Comparison of ENCODE assay signal across 8 mouse cellular contexts in the genomic region with DNA sequence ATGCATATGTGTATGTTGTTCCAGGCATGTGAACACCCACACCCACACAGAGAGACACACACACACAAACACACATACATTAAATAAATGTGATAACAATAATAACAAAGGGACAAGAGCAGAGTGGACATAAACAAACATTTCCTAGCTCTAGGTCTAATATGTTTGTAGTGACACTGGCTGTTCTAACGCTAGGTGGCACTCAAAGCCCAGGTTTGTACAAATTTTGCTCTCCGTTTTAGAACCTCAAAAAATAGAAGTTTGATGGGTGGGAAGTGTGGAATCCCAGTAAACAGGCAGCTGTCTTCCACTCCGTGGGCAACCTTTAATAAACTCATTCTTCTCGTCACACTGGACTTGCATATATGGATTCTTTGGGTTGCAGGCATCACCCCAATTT. TPM values are rescaled to one million over a fixed set of nuclear protein-coding genes. Genes with fewer than 3 reads are reported as not detected.
DNase-seq lines count a peak whose midpoint lies in the region; ATAC-seq and TF ChIP-seq lines count a peak whose summit lies in the region.

No protein-coding gene starts in this region.

- no peaks in the 10 kb centered on the region for H3K4me1 ChIP-seq in heart, embryonic 11.5 days (ENCODE audit: control insufficient read depth, insufficient read depth, low read length)
- no peaks in the 10 kb centered on the region for H3K4me1 ChIP-seq in lung, postnatal 0 days (ENCODE audit: insufficient read depth, low read depth, low read length)

- H3K9me3 ChIP-seq in heart, embryonic 11.5 days (replicated peaks; ENCODE audit: control insufficient read depth, low read length), result no peaks in the 10 kb centered on the region
- no peaks in the 10 kb centered on the region for H3K9me3 ChIP-seq in lung, postnatal 0 days (ENCODE audit: low read length)

- DNase-seq in heart, postnatal 10 days, result peak; percentile 73 to 83
- DNase-seq in 416B (ENCODE audit: low read depth) (peak; percentile 74), R1 (ENCODE audit: low read depth, low spot score) (peak; percentile 38)
- DNase-seq in kidney, postnatal 14 days, result peak; percentile 64
- peak; percentile 70 for DNase-seq in lung, postnatal 0 days (ENCODE audit: low spot score)
- DNase-seq in thymus, postnatal 10 days (ENCODE audit: low spot score in 2 of 2), result peak; percentile 34 to 66

- ATAC-seq in heart, embryonic 11.5 days (replicated peaks; ENCODE audit: insufficient number of reproducible peaks, low FRiP score, low TSS enrichment), result no peak
- ATAC-seq in common myeloid progenitor, adult 5-6 weeks (replicated peaks; ENCODE audit: low read depth, poor library complexity, severe bottlenecking), result 0 out of 2 replicates have a peak, but pooled peaks have one; percentile 42
- no peak for ATAC-seq in lung, postnatal 0 days

- no peaks in the 10 kb centered on the region for H3K36me3 ChIP-seq in heart, embryonic 11.5 days (ENCODE audit: control insufficient read depth, insufficient read depth, low read length)
- H3K36me3 ChIP-seq in lung, postnatal 0 days (ENCODE audit: insufficient read depth, low read length), result no peaks in the 10 kb centered on the region

- WGBS in heart, embryonic 11.5 days (ENCODE audit: insufficient replicate concordance), result 11% methylated on average over 4 of the region's 4 CpGs
- WGBS in lung, postnatal 0 days, result 6% methylated on average over 4 of the region's 4 CpGs

- intact Hi-C loops in heart, postnatal 10 days (cut with DNase I), result loop anchor here (5.0 to 10.0 kb wide), 2 partner anchors 267 to 420 kb away; no protein-coding TSS in a partner anchor

- TF ChIP-seq EP300 in lung, postnatal 0 days (IDR thresholded peaks at IDR 0.05), result no peak

- no peaks in the 10 kb centered on the region for H3K27me3 ChIP-seq in heart, embryonic 11.5 days (ENCODE audit: control insufficient read depth, insufficient read depth, low read length)
- no peaks in the 10 kb centered on the region for H3K27me3 ChIP-seq in lung, postnatal 0 days (replicated peaks; ENCODE audit: insufficient read depth, low read length)

- no peak overlapping the region for H3K27ac ChIP-seq in heart, embryonic 11.5 days (ENCODE audit: low read depth, low read length)
- H3K27ac ChIP-seq in lung, postnatal 0 days (ENCODE audit: low read length), result no peak overlapping the region

- peak; percentile 82 for TF ChIP-seq CTCF in lung, postnatal 0 days (IDR thresholded peaks at IDR 0.05)

- no peak overlapping the region for H3K4me2 ChIP-seq in heart, embryonic 11.5 days
- H3K4me2 ChIP-seq in lung, postnatal 0 days (replicated peaks; ENCODE audit: low read depth, low read length), result no peak overlapping the region

- no peak overlapping the region for H3K9ac ChIP-seq in heart, embryonic 11.5 days (ENCODE audit: low read depth, low read length)
- H3K9ac ChIP-seq in lung, postnatal 0 days (replicated peaks; ENCODE audit: low read depth), result no peak overlapping the region

- no peak overlapping the region for H3K4me3 ChIP-seq in heart, embryonic 11.5 days (ENCODE audit: low read depth, low read length)
- no peak overlapping the region for H3K4me3 ChIP-seq in lung, postnatal 0 days (ENCODE audit: low read depth, low read length)

RNA-seq across cellular contexts. Expression of gene Adgrf3, which starts 9.4 kb away (rescaled TPM):
- under 1 TPM; 0.42 to 0.45 TPM for total RNA-seq in heart, postnatal 10 days (2021)
- 0.24 and 0.62 TPM in 2 replicates for polyA plus RNA-seq in heart, embryonic 11.5 days (2014; fragmentation: Nextera tagmentation; extraction: Ambion mirVana)
- not detected in 2 replicates for total RNA-seq in common myeloid progenitor, adult 5-6 weeks (2017)
- 0.13 and 0.18 TPM in 2 replicates for polyA plus RNA-seq in lung, postnatal 0 days (2015; fragmentation: Nextera tagmentation; extraction: Ambion mirVana)

RNA-seq across cellular contexts. Expression of gene Selenoi, which starts 17.5 kb away (rescaled TPM):
- 10 to 100 TPM; 17.4 to 19.8 TPM for total RNA-seq in heart, postnatal 10 days (2021)
- polyA plus RNA-seq in heart, embryonic 11.5 days (2014; fragmentation: Nextera tagmentation; extraction: Ambion mirVana), result 22.9 and 24.9 TPM in 2 replicates
- total RNA-seq in common myeloid progenitor, adult 5-6 weeks (2017), result 39.6 and 69.2 TPM in 2 replicates
- 9.4 and 11.0 TPM in 2 replicates for polyA plus RNA-seq in lung, postnatal 0 days (2015; fragmentation: Nextera tagmentation; extraction: Ambion mirVana)

RNA-seq across cellular contexts. Expression of gene Hadhb, which starts 59.8 kb away (rescaled TPM):
- total RNA-seq in heart, postnatal 10 days (2021), result 1,000 to 10,000 TPM; 1,544 to 1,693 TPM
- 268 and 306 TPM in 2 replicates for polyA plus RNA-seq in heart, embryonic 11.5 days (2014; fragmentation: Nextera tagmentation; extraction: Ambion mirVana)
- 66.7 and 76.6 TPM in 2 replicates for total RNA-seq in common myeloid progenitor, adult 5-6 weeks (2017)
- 104 and 107 TPM in 2 replicates for polyA plus RNA-seq in lung, postnatal 0 days (2015; fragmentation: Nextera tagmentation; extraction: Ambion mirVana)

RNA-seq across cellular contexts. Expression of gene Hadha, which starts 59.9 kb away (rescaled TPM):
- total RNA-seq in heart, postnatal 10 days (2021), result 1,000 to 10,000 TPM; 1,297 to 1,510 TPM
- 129 and 172 TPM in 2 replicates for polyA plus RNA-seq in heart, embryonic 11.5 days (2014; fragmentation: Nextera tagmentation; extraction: Ambion mirVana)
- total RNA-seq in common myeloid progenitor, adult 5-6 weeks (2017), result 139 and 147 TPM in 2 replicates
- 107 and 110 TPM in 2 replicates for polyA plus RNA-seq in lung, postnatal 0 days (2015; fragmentation: Nextera tagmentation; extraction: Ambion mirVana)

Comparison
In these comparisons a context has a peak if more than half of its experiments do, and no peak if none do; other contexts are left out.
1. RNA of gene Hadhb, which starts 59.8 kb away (total RNA-seq): 1,544 to 1,693 TPM in heart, postnatal 10 days; 66.7 to 76.6 TPM in common myeloid progenitor, adult 5-6 weeks; every median in the first group is over 10 times any median in the second.
2. Peak in every context shown above with its lines, with median percentiles within 50 percentile points of each other: DNase-seq.